Mouse (Mus musculus) heart, embryonic 11.5 days (tissue): ENCODE data around the gene Ica1l. TPM values are rescaled to one million over a fixed set of nuclear protein-coding genes. Genes with fewer than 3 reads are reported as not detected.
"Not testable (repeated sequence)": the region's sequence is repeated elsewhere in the genome, so short reads cannot be mapped to it uniquely, and the experiment has no call there.

Experiments
- ATAC-seq: fragments of 200-750 bp; cut with Nextera tagmentation; replicated peaks from 2 replicates; pipeline ENCODE4 v1.8.0; 2017; ENCODE audit warnings: moderate library complexity; ENCODE audit not compliant: insufficient number of reproducible peaks, low FRiP score, low TSS enrichment
- H3K27ac ChIP-seq: fragments of 300-500 bp; sonication (generic); 2 replicates; pipeline ENCODE4 v1.5.1; 2014; ENCODE audit warnings: mild to moderate bottlenecking, low read depth, low read length
- H3K27me3 ChIP-seq: fragments of 300-500 bp; sonication (generic); 2 replicates; pipeline ENCODE4 v1.6.1; 2014; ENCODE audit warnings: mild to moderate bottlenecking, low read length, mixed read lengths; ENCODE audit not compliant: control insufficient read depth, insufficient read depth
- H3K36me3 ChIP-seq: fragments of 300-500 bp; sonication (generic); 2 replicates; pipeline ENCODE4 v1.6.1; 2014; ENCODE audit warnings: mild to moderate bottlenecking, low read length, moderate library complexity, mixed read lengths; ENCODE audit not compliant: control insufficient read depth, insufficient read depth
- H3K4me1 ChIP-seq: fragments of 300-500 bp; sonication (generic); 2 replicates; pipeline ENCODE4 v1.6.1; 2014; ENCODE audit warnings: low read length; ENCODE audit not compliant: control insufficient read depth, insufficient read depth
- H3K4me2 ChIP-seq: fragments of 300-500 bp; sonication (generic); 2 replicates; pipeline ENCODE4 v1.6.1; 2014; ENCODE audit warnings: mild to moderate bottlenecking, moderate library complexity
- H3K4me3 ChIP-seq: fragments of 300-500 bp; sonication (generic); 2 replicates; pipeline ENCODE4 v1.5.1; 2014; ENCODE audit warnings: low read depth, low read length
- H3K9ac ChIP-seq: fragments of 300-500 bp; sonication (generic); 2 replicates; pipeline ENCODE4 v1.6.1; 2014; ENCODE audit warnings: mild to moderate bottlenecking, low read depth, low read length, moderate library complexity
- H3K9me3 ChIP-seq: fragments of 300-500 bp; sonication (generic); replicated peaks from 2 replicates; pipeline ENCODE4 v1.6.1; 2016; ENCODE audit warnings: low read length; ENCODE audit not compliant: control insufficient read depth
- WGBS: fragments of 180-500 bp; shearing (Covaris S2); extraction: QIAGEN DNeasy Blood & Tissue Kit; methylation state at CpG from one replicate; pipeline ENCODE4 v1.1.7; 2014; ENCODE audit not compliant: insufficient replicate concordance; 5-methylcytosine and 5-hydroxymethylcytosine counted together
- polyA plus RNA-seq: library from polyadenylated mRNA; unstranded; fragments of >200 nt; fragmentation: Nextera tagmentation; extraction: Ambion mirVana; gene quantifications from 2 replicates; pipeline ENCODE4 v1.2.1, GENCODE M21; 2014

Gene Ica1l
- 0.62 and 0.74 TPM in 2 replicates for polyA plus RNA-seq

GRCm38 (mm10) chr1:60042796-60043469, at the start of gene Ica1l:
TSS of gene Ica1l (minus strand) at chr1:60043184.
- Histone ChIP-seq H3K27me3 (peaks cover 10% of the 10 kb centered on the region), H3K36me3 (no peaks in the 10 kb centered on the region), H3K4me1 (0 out of 2 replicates have a peak, but pooled peaks cover 3% of the 10 kb centered on the region), H3K27ac (no peak within 1 kb of the TSS), H3K9me3 (no peaks in the 10 kb centered on the region), H3K4me3 (peak within 1 kb of the TSS; percentile 66), H3K4me2 (peak within 1 kb of the TSS; percentile 87), H3K9ac (peak within 1 kb of the TSS; percentile 63; the same call in 1 of the 2 replicates)
- under 1% methylated on average over 84 of the region's 99 CpGs for WGBS
- peak; percentile 68 for ATAC-seq

- ATAC-seq, result no peak
- WGBS, result 84% methylated on average over 6 of the region's 6 CpGs
- H3K9ac ChIP-seq, result no peak overlapping the region
- H3K4me3 ChIP-seq, result no peak overlapping the region
- H3K4me1 ChIP-seq, result no peaks in the 10 kb centered on the region
- H3K4me2 ChIP-seq, result no peak overlapping the region
- no peaks in the 10 kb centered on the region for H3K9me3 ChIP-seq
- H3K27ac ChIP-seq, result no peak overlapping the region
- H3K36me3 ChIP-seq, result peaks cover 11% of the 10 kb centered on the region; the same call in 1 of the 2 replicates
- no peaks in the 10 kb centered on the region for H3K27me3 ChIP-seq
Measured at GRCm38 (mm10) chr1:60076411-60076810, 33.4 kb upstream of the Ica1l start.

- Histone ChIP-seq H3K4me2 (no peak overlapping the region), H3K9me3 (no peaks in the 10 kb centered on the region), H3K9ac (no peak overlapping the region), H3K27me3 (no peaks in the 10 kb centered on the region), H3K27ac (no peak overlapping the region), H3K4me1 (no peaks in the 10 kb centered on the region), H3K36me3 (peaks cover 9% of the 10 kb centered on the region; the same call in 1 of the 2 replicates), H3K4me3 (no peak overlapping the region)
- no peak for ATAC-seq
- 72% methylated on average over 3 of the region's 3 CpGs for WGBS
Measured at GRCm38 (mm10) chr1:60075590-60075989, 32.6 kb upstream of the Ica1l start.

- H3K36me3 ChIP-seq, result 0 out of 2 replicates have a peak, but pooled peaks cover 5% of the 10 kb centered on the region
- H3K27ac ChIP-seq, result no peak overlapping the region
- no peak overlapping the region for H3K4me3 ChIP-seq
- no peaks in the 10 kb centered on the region for H3K4me1 ChIP-seq
- H3K9ac ChIP-seq, result no peak overlapping the region
- H3K27me3 ChIP-seq, result no peaks in the 10 kb centered on the region
- WGBS, result 78% methylated on average over 2 of the region's 2 CpGs
- H3K9me3 ChIP-seq, result no peaks in the 10 kb centered on the region
- no peak for ATAC-seq
- no peak overlapping the region for H3K4me2 ChIP-seq
Measured at GRCm38 (mm10) chr1:60074935-60075334, 32.0 kb upstream of the Ica1l start.

- ATAC-seq, H3K36me3 ChIP-seq, H3K9me3 ChIP-seq, H3K27me3 ChIP-seq, H3K9ac ChIP-seq, H3K27ac ChIP-seq, H3K4me3 ChIP-seq, H3K4me1 ChIP-seq, H3K4me2 ChIP-seq: not testable (repeated sequence)
Measured at GRCm38 (mm10) chr1:60070725-60071124, 27.7 kb upstream of the Ica1l start.

- Histone ChIP-seq H3K4me2 (no peak overlapping the region), H3K9me3 (no peaks in the 10 kb centered on the region), H3K4me1 (no peaks in the 10 kb centered on the region), H3K27me3 (no peaks in the 10 kb centered on the region), H3K9ac (no peak overlapping the region), H3K27ac (no peak overlapping the region), H3K4me3 (no peak overlapping the region), H3K36me3 (no peaks in the 10 kb centered on the region)
- WGBS, result 81% methylated on average over 3 of the region's 3 CpGs
- ATAC-seq, result no peak
Measured at GRCm38 (mm10) chr1:60056310-60056709, 13.3 kb upstream of the Ica1l start.

- H3K4me1 ChIP-seq, result no peaks in the 10 kb centered on the region
- no peaks in the 10 kb centered on the region for H3K36me3 ChIP-seq
- 39% methylated on average over 3 of the region's 3 CpGs for WGBS
- no peak for ATAC-seq
- H3K4me2 ChIP-seq, result no peak overlapping the region
- H3K4me3 ChIP-seq, result no peak overlapping the region
- H3K9me3 ChIP-seq, result no peaks in the 10 kb centered on the region
- no peaks in the 10 kb centered on the region for H3K27me3 ChIP-seq
- no peak overlapping the region for H3K9ac ChIP-seq
- H3K27ac ChIP-seq, result no peak overlapping the region
Measured at GRCm38 (mm10) chr1:60054659-60055058, 11.7 kb upstream of the Ica1l start.

- H3K27me3 ChIP-seq, H3K4me1 ChIP-seq, H3K9me3 ChIP-seq, H3K27ac ChIP-seq, H3K4me2 ChIP-seq, H3K9ac ChIP-seq, ATAC-seq, H3K36me3 ChIP-seq, H3K4me3 ChIP-seq: not testable (repeated sequence)
- 89% methylated on average over 5 of the region's 5 CpGs for WGBS
Measured at GRCm38 (mm10) chr1:60047481-60047880, 4.5 kb upstream of the Ica1l start.

- peaks cover 10% of the 10 kb centered on the region for H3K27me3 ChIP-seq
- no peak overlapping the region for H3K27ac ChIP-seq
- no peak overlapping the region for H3K9ac ChIP-seq
- no peak overlapping the region for H3K4me3 ChIP-seq
- H3K4me1 ChIP-seq, result 0 out of 2 replicates have a peak, but pooled peaks cover 3% of the 10 kb centered on the region
- H3K4me2 ChIP-seq, result no peak overlapping the region
- no peaks in the 10 kb centered on the region for H3K36me3 ChIP-seq
- ATAC-seq, result no peak
- 74% methylated on average over 1 of the region's 1 CpGs for WGBS
- H3K9me3 ChIP-seq, result no peaks in the 10 kb centered on the region
Measured at GRCm38 (mm10) chr1:60044595-60044994, 1.6 kb upstream of the Ica1l start.
